Mouse (Mus musculus): Measurements from ENCODE around the gene Lyz2. TPM values are rescaled to one million over a fixed set of nuclear protein-coding genes. Genes with fewer than 3 reads are reported as not detected.
"Not testable (repeated sequence)": the region's sequence is repeated elsewhere in the genome, so short reads cannot be mapped to it uniquely, and the experiment has no call there.

Lyz2 gene
- 10 to 100 TPM; 30.6 to 45.9 TPM for total RNA-seq (2021)
- long read RNA-seq, experiment 1, transcript Lyz2-201 (4 exons, 1,316 nt) = major isoform, 33 of 34 reads
- long read RNA-seq, experiment 1, partial matches to known transcripts = 0 of 34 reads
- long read RNA-seq, experiment 1, other reads (novel, unspliced or antisense) = 1 of 34 reads
- long read RNA-seq, experiment 2, transcript Lyz2-201 (4 exons, 1,316 nt) = major isoform, 34 of 35 reads
- long read RNA-seq, experiment 2, partial matches to known transcripts = 0 of 35 reads
- long read RNA-seq, experiment 2, other reads (novel, unspliced or antisense) = 1 of 35 reads

DNA sequence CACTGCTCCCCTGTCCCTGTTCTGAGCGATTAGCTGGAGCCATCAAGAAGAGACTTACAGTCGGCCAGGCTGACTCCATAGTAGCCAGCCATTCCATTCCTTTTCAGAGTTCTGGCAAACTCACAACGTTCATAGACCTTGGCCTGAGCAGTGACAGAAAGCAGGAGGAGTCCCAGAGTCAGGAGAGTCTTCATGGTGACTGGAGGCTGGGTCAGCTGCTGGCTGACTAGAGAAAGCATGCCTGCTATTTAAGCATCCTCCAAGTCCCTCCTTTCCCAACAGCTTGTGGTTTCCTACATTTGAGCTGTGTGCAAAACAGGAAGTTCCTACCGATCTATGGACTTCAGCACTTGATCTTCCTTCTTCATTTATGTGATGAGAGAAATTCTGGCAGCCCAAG, at the start of gene Lyz2:
Gene Lyz2 (minus strand): TSS at position 273 of the 400 bp plus-strand sequence.
- intact Hi-C loops (cut with DNase I) = no loop called here
- Histone ChIP-seq H3K27ac (peak within 1 kb of the TSS; percentile 48; the same call in 1 of the 2 replicates), H3K4me3 (peak within 1 kb of the TSS; percentile 48)
- DNase-seq = no peak
- TF ChIP-seq CTCF (IDR thresholded peaks at IDR 0.05) = no peak

- no peak overlapping the region for H3K4me3 ChIP-seq
- H3K27ac ChIP-seq = no peak overlapping the region
- TF ChIP-seq CTCF (IDR thresholded peaks at IDR 0.05) = peak; percentile 30; the same call in 1 of the 2 replicates
- intact Hi-C loops (cut with DNase I) = no loop called here
- no peak for DNase-seq
Measured at GRCm38 (mm10) chr10:117330521-117330920, 48.4 kb upstream of the Lyz2 start.

DNA sequence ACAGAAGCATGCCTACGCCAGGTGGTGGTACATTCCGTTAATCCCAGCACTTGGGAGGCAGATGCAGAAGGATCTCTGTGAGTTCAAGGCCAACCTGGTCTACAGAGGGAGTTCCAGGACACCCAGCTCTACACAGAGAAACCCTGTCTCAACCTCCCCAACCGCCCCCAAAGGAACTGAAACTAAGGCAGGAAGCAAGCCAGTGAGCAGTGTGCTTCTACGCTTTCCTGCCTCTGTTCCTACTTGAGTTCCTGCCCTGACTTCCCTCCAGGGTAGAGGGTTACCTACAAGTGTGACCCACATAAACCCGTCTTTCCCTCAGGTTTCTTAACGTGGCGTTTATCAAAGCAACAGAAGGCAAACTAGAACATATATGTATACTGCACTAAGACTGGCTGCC, 41.7 kb upstream of the Lyz2 start:
- DNase-seq = no peak
- no peak for TF ChIP-seq CTCF (IDR thresholded peaks at IDR 0.05)
- Histone ChIP-seq H3K4me3 (no peak overlapping the region), H3K27ac (no peak overlapping the region)
- intact Hi-C loops (cut with DNase I) = no loop called here

DNA sequence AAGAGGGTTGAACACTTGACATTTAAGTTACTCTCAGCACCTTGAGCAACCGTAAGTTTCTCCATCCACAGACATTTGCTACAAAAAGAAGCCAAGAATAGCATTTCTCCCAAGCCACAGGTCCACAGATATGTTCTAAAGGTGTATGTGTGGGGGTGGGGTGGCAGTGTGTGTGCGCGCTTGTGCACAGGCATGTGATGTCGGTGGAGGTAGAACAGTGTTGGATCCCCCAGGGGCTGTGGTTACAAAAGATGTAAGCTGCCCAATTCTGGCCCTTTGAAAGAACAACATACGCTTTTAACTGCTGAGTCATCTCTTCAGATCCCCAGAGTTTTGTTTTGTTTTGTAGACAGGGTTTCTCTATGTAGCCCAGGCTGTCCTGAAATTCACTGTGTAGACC, 40.5 kb upstream of the Lyz2 start:
- DNase-seq = no peak
- intact Hi-C loops (cut with DNase I) = no loop called here
- TF ChIP-seq CTCF (IDR thresholded peaks at IDR 0.05) = no peak
- Histone ChIP-seq H3K27ac (no peak overlapping the region), H3K4me3 (no peak overlapping the region)

GRCm38 (mm10) chr10:117320571-117320981, 38.5 kb upstream of the Lyz2 start:
- Histone ChIP-seq H3K27ac (no peak overlapping the region), H3K4me3 (no peak overlapping the region)
- TF ChIP-seq CTCF (IDR thresholded peaks at IDR 0.05) = no peak
- intact Hi-C loops (cut with DNase I) = no loop called here
- no peak for DNase-seq

- no peak for DNase-seq
- intact Hi-C loops (cut with DNase I) = no loop called here
- no peak for TF ChIP-seq CTCF (IDR thresholded peaks at IDR 0.05)
Measured at GRCm38 (mm10) chr10:117316391-117316790, 34.3 kb upstream of the Lyz2 start.

DNA sequence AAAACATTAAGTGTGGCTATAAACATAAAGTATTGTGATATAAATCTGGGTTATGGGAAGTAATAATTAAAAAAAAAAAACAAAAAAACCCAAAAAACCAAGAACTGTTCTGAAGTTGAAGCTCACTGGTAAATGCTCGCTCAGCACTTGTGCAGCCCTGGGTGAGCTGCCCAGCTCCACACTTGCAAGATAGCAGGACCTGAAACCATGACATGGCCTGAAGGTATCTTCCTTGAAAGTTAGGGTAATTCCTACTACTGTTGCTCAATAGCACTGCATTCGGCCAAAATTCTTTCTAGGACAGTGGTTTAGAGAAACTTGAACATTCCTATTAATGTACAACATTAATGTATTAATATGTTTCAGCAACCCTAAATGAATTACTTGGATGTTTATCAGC, 31.0 kb upstream of the Lyz2 start:
- intact Hi-C loops (cut with DNase I) = no loop called here
- Histone ChIP-seq H3K4me3 (no peak overlapping the region), H3K27ac (no peak overlapping the region)
- no peak for TF ChIP-seq CTCF (IDR thresholded peaks at IDR 0.05)
- no peak for DNase-seq

More at GRCm38 (mm10) chr10:117316391-117316790, 34.3 kb upstream of the Lyz2 start:
- no peak overlapping the region for H3K4me3 ChIP-seq
- no peak overlapping the region for H3K27ac ChIP-seq

- no peak overlapping the region for H3K4me3 ChIP-seq
- intact Hi-C loops (cut with DNase I) = no loop called here
- no peak for DNase-seq
- H3K27ac ChIP-seq = no peak overlapping the region
- no peak for TF ChIP-seq CTCF (IDR thresholded peaks at IDR 0.05)
Measured at GRCm38 (mm10) chr10:117312168-117312567, 30.0 kb upstream of the Lyz2 start.

- no peak for DNase-seq
- Histone ChIP-seq H3K4me3 (no peak overlapping the region), H3K27ac (no peak overlapping the region)
- intact Hi-C loops (cut with DNase I) = no loop called here
- TF ChIP-seq CTCF (IDR thresholded peaks at IDR 0.05) = no peak
Measured at GRCm38 (mm10) chr10:117304371-117304770, 22.2 kb upstream of the Lyz2 start.

- intact Hi-C loops (cut with DNase I) = no loop called here
- Histone ChIP-seq H3K4me3 (no peak overlapping the region), H3K27ac (peak overlapping the region; percentile 24; the same call in 1 of the 2 replicates)
- DNase-seq = no peak
- TF ChIP-seq CTCF (IDR thresholded peaks at IDR 0.05) = no peak
Measured at GRCm38 (mm10) chr10:117301688-117302087, 19.6 kb upstream of the Lyz2 start.

- no peak for DNase-seq
- TF ChIP-seq CTCF (IDR thresholded peaks at IDR 0.05) = no peak
- no peak overlapping the region for H3K27ac ChIP-seq
- intact Hi-C loops (cut with DNase I) = no loop called here
- no peak overlapping the region for H3K4me3 ChIP-seq
Measured at GRCm38 (mm10) chr10:117299901-117300520, 17.9 kb upstream of the Lyz2 start.

GRCm38 (mm10) chr10:117299106-117299505, 17.0 kb upstream of the Lyz2 start:
- no peak for TF ChIP-seq CTCF (IDR thresholded peaks at IDR 0.05)
- Histone ChIP-seq H3K4me3 (no peak overlapping the region), H3K27ac (no peak overlapping the region)
- DNase-seq = no peak
- intact Hi-C loops (cut with DNase I) = no loop called here

DNA sequence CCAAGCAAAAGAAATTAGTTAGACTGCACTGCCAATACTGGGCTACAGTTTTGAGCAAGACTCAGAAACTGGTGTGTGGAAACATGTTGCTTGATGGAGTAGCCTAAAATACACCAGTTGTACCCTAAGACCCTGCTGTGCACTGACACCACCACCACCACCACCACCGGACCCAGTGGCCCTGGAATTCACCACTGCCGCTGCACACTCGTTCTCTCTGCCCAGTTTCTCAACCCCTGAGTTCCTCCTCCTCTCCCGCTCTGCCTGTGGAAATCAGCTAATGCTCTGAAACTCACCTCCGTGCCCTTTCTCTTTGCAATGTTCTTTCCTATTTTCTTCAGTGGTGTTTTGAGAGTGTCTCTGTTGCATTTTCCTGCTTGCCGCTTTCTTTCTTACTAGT, 16.2 kb upstream of the Lyz2 start:
- no peak for DNase-seq
- TF ChIP-seq CTCF (IDR thresholded peaks at IDR 0.05) = no peak
- H3K4me3 ChIP-seq = no peak overlapping the region
- no peak overlapping the region for H3K27ac ChIP-seq
- intact Hi-C loops (cut with DNase I) = no loop called here

GRCm38 (mm10) chr10:117292671-117293070, 10.6 kb upstream of the Lyz2 start, which contains the start of gene Lyz1:
Gene Lyz1 (minus strand): TSS chr10:117292868.
- H3K4me3 ChIP-seq = no peak within 1 kb of the TSS

GRCm38 (mm10) chr10:117290936-117291335, 8.8 kb upstream of the Lyz2 start:
- DNase-seq; H3K27ac ChIP-seq; H3K4me3 ChIP-seq; intact Hi-C loops (cut with DNase I): not testable (repeated sequence)

More at GRCm38 (mm10) chr10:117292671-117293070, 10.6 kb upstream of the Lyz2 start, which contains the start of gene Lyz1:
- intact Hi-C loops (cut with DNase I) = no loop called here
- peak; percentile 36 for DNase-seq
- no peak for TF ChIP-seq CTCF (IDR thresholded peaks at IDR 0.05)
- H3K27ac ChIP-seq = no peak within 1 kb of the TSS

Measured in gastrocnemius, adult 2 months (tissue).